Mouse (Mus musculus) lung, postnatal 0 days (tissue): ENCODE results near the gene Akna. TPM values are rescaled to one million over a fixed set of nuclear protein-coding genes. Genes with fewer than 3 reads are reported as not detected.
A peak's percentile ranks its signal among the peaks of the same experiment; 100 is the strongest.

ENCODE experiments used
- ATAC-seq: fragments of 200-750 bp; cut with Nextera tagmentation; 2 replicates; pipeline ENCODE4 v1.8.0; 2017; ENCODE audit warnings: moderate library complexity
- DNase-seq: peaks from one replicate; pipeline ENCODE4 v3.0.0-alpha.2; 2016; ENCODE audit warnings: low spot score
- H3K27ac ChIP-seq: fragments of 300-500 bp; sonication (generic); 2 replicates; pipeline ENCODE4 v1.5.1; 2014; ENCODE audit warnings: antibody characterized with exemption, mild to moderate bottlenecking, low read length, mixed read lengths
- H3K27me3 ChIP-seq: fragments of 300-500 bp; sonication (generic); replicated peaks from 2 replicates; pipeline ENCODE4 v1.6.1; 2014; ENCODE audit warnings: low read length, mixed read lengths; ENCODE audit not compliant: insufficient read depth
- H3K36me3 ChIP-seq: fragments of 300-500 bp; sonication (generic); 2 replicates; pipeline ENCODE4 v1.6.1; 2014; ENCODE audit warnings: low read length, mixed read lengths; ENCODE audit not compliant: insufficient read depth
- H3K4me1 ChIP-seq: fragments of 300-500 bp; sonication (generic); 2 replicates; pipeline ENCODE4 v1.6.1; 2014; ENCODE audit warnings: antibody characterized with exemption, low read depth, low read length, mixed read lengths; ENCODE audit not compliant: insufficient read depth
- H3K4me2 ChIP-seq: fragments of 300-500 bp; sonication (generic); replicated peaks from 2 replicates; pipeline ENCODE4 v1.6.1; 2014; ENCODE audit warnings: low read depth, mild to moderate bottlenecking, low read length, moderate library complexity, mixed read lengths
- H3K4me3 ChIP-seq: fragments of 300-500 bp; sonication (generic); 2 replicates; pipeline ENCODE4 v1.5.1; 2014; ENCODE audit warnings: low read depth, low read length
- H3K9ac ChIP-seq: fragments of 300-500 bp; sonication (generic); replicated peaks from 2 replicates; pipeline ENCODE4 v1.6.1; 2014; ENCODE audit warnings: low read depth, mild to moderate bottlenecking
- H3K9me3 ChIP-seq: fragments of 300-500 bp; sonication (generic); 2 replicates; pipeline ENCODE4 v1.6.1; 2016; ENCODE audit warnings: low read length, mixed read lengths
- CTCF ChIP-seq: IDR thresholded peaks from 2 replicates; pipeline ENCODE4 v1.5.1; 2016; ENCODE audit warnings: antibody characterized with exemption, mild to moderate bottlenecking
- EP300 ChIP-seq: IDR thresholded peaks from 2 replicates; pipeline ENCODE4 v1.6.1; 2016; ENCODE audit warnings: antibody characterized with exemption, mild to moderate bottlenecking, control low read depth
- WGBS: fragments of 180-500 bp; shearing (Covaris S2); extraction: QIAGEN DNeasy Blood & Tissue Kit; methylation state at CpG from one replicate; pipeline ENCODE4 v1.1.7; 2014; 5-methylcytosine and 5-hydroxymethylcytosine counted together
- polyA plus RNA-seq: library from polyadenylated mRNA; unstranded; fragments of >200 nt; fragmentation: Nextera tagmentation; extraction: Ambion mirVana; gene quantifications from 2 replicates; pipeline ENCODE4 v1.2.1, GENCODE M21; 2015

Gene Akna
- polyA plus RNA-seq, 1 experiment from 2014 or later, result 5.7 TPM

- no peak for ATAC-seq
- H3K27me3 ChIP-seq, result no peaks in the 10 kb centered on the region
- TF ChIP-seq EP300, result no peak
- TF ChIP-seq CTCF, result no peak
- no peaks in the 10 kb centered on the region for H3K9me3 ChIP-seq
- peaks cover 5% of the 10 kb centered on the region; the same call in 1 of the 2 replicates for H3K4me1 ChIP-seq
- H3K4me3 ChIP-seq, result no peak overlapping the region
- 73% methylated on average over 11 of the region's 11 CpGs for WGBS
- H3K4me2 ChIP-seq, result no peak overlapping the region
- peaks cover 5% of the 10 kb centered on the region for H3K36me3 ChIP-seq
- no peak overlapping the region for H3K9ac ChIP-seq
- no peak for DNase-seq
- H3K27ac ChIP-seq, result no peak overlapping the region
Measured at GRCm38 (mm10) chr4:63389887-63390528, 13.1 kb downstream of the Akna start.

- no peak overlapping the region for H3K4me2 ChIP-seq
- TF ChIP-seq CTCF, result no peak
- TF ChIP-seq EP300, result no peak
- ATAC-seq (no peak), DNase-seq (no peak)
- 72% methylated on average over 8 of the region's 8 CpGs for WGBS
- no peaks in the 10 kb centered on the region for H3K27me3 ChIP-seq
- H3K9ac ChIP-seq, result no peak overlapping the region
- no peaks in the 10 kb centered on the region for H3K9me3 ChIP-seq
- no peak overlapping the region for H3K27ac ChIP-seq
- H3K4me1 ChIP-seq, result peaks cover 5% of the 10 kb centered on the region; the same call in 1 of the 2 replicates
- H3K4me3 ChIP-seq, result no peak overlapping the region
- H3K36me3 ChIP-seq, result peaks cover 3% of the 10 kb centered on the region
Measured at GRCm38 (mm10) chr4:63389121-63389886, 13.8 kb downstream of the Akna start.

- ATAC-seq (no peak), DNase-seq (no peak)
- Histone ChIP-seq H3K9ac (no peak overlapping the region), H3K4me2 (no peak overlapping the region), H3K36me3 (peaks cover 6% of the 10 kb centered on the region; the same call in 1 of the 2 replicates), H3K4me1 (peaks cover 5% of the 10 kb centered on the region; the same call in 1 of the 2 replicates), H3K27ac (no peak overlapping the region), H3K9me3 (no peaks in the 10 kb centered on the region), H3K4me3 (no peak overlapping the region), H3K27me3 (no peaks in the 10 kb centered on the region)
- no peak for TF ChIP-seq EP300
- no peak for TF ChIP-seq CTCF
- WGBS, result 86% methylated on average over 6 of the region's 6 CpGs
Measured at GRCm38 (mm10) chr4:63388029-63388428, 15.1 kb downstream of the Akna start.

GRCm38 (mm10) chr4:63385784-63386183, 17.4 kb downstream of the Akna start:
- Histone ChIP-seq H3K4me2 (no peak overlapping the region), H3K4me3 (no peak overlapping the region), H3K27ac (no peak overlapping the region), H3K36me3 (peaks cover 23% of the 10 kb centered on the region), H3K4me1 (no peaks in the 10 kb centered on the region), H3K9me3 (no peaks in the 10 kb centered on the region), H3K27me3 (no peaks in the 10 kb centered on the region), H3K9ac (no peak overlapping the region)
- no peak for TF ChIP-seq CTCF
- 43% methylated on average over 11 of the region's 11 CpGs for WGBS
- ATAC-seq (peak; percentile 30; the same call in 1 of the 2 replicates), DNase-seq (peak; percentile 68)

DNA sequence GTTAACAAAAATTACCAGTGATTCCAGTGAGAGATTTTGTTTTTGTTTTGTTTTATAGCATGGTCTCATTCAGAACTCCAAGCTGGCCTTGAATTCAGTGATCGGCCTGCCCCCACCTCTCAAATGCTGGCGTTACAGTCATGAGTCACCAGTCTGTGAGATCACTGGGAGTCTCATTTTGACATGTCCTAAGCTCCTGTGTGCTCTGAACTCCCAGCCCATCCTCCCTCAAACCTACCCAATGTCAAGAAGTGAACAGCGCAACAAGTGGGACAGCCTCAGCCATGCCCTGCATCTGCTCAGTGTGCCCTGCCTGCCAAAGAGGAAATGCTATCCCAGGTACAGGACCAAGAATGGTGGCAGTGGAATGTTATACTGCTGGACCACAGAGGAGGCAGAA, 17.9 kb downstream of the Akna start:
- WGBS, result 81% methylated on average over 3 of the region's 3 CpGs
- Histone ChIP-seq H3K4me1 (no peaks in the 10 kb centered on the region), H3K4me2 (no peak overlapping the region), H3K36me3 (peaks cover 25% of the 10 kb centered on the region), H3K9ac (no peak overlapping the region), H3K9me3 (no peaks in the 10 kb centered on the region), H3K27me3 (no peaks in the 10 kb centered on the region), H3K4me3 (no peak overlapping the region), H3K27ac (no peak overlapping the region)
- ATAC-seq (no peak), DNase-seq (no peak)
- TF ChIP-seq EP300 (no peak), CTCF (no peak)

DNA sequence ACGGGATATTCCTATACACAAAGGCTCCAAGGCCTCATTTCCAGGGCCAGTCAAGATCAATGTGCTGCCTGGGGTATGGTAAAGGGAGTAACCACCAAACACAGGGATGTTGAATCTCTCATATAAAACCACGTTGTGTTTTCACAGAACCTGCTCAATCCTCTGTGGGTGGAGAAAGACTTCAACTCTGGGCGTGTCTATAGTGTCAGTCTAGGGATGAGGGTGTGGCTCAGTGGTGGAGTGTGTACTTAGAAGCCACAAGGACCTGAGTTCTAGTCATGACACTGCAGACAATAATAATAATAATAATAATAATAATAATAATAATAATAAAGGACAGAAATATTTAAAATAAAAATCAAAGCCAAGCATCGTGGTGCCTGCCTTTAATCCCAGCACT, 18.9 kb downstream of the Akna start:
- no peak overlapping the region for H3K4me2 ChIP-seq
- H3K36me3 ChIP-seq, result peaks cover 34% of the 10 kb centered on the region
- H3K27me3 ChIP-seq, result no peaks in the 10 kb centered on the region
- WGBS, result 83% methylated on average over 4 of the region's 4 CpGs
- no peak for TF ChIP-seq EP300
- TF ChIP-seq CTCF, result no peak
- H3K4me1 ChIP-seq, result no peaks in the 10 kb centered on the region
- H3K9me3 ChIP-seq, result no peaks in the 10 kb centered on the region
- no peak overlapping the region for H3K9ac ChIP-seq
- no peak overlapping the region for H3K27ac ChIP-seq
- DNase-seq, result no peak
- H3K4me3 ChIP-seq, result no peak overlapping the region
- no peak for ATAC-seq
